Mouse (Mus musculus) thymus, adult 2 months (tissue): Measurements from ENCODE around the gene Gm20388.

Experiments
- CTCF ChIP-seq: fragments of 200-500 bp; IDR thresholded peaks from 2 replicates; pipeline ENCODE4 v1.5.1; 2012; ENCODE audit warnings: mild to moderate bottlenecking, control low read depth, low read length, moderate library complexity, borderline replicate concordance; ENCODE audit not compliant: control insufficient read depth, poor library complexity, insufficient read depth; ENCODE audit errors: extremely low read depth
- POLR2A ChIP-seq: fragments of 200-500 bp; IDR thresholded peaks from 2 replicates; pipeline ENCODE4 v1.6.1; 2012; ENCODE audit warnings: mild to moderate bottlenecking, low read length, control low read depth, moderate library complexity; ENCODE audit not compliant: control insufficient read depth, poor library complexity, insufficient read depth; ENCODE audit errors: extremely low read depth

GRCm38 (mm10) chr8:120409371-120410013 lies 498.9 kb downstream of the Gm20388 start:
- no peak for TF ChIP-seq CTCF
- no peak for TF ChIP-seq POLR2A
